Mouse (Mus musculus): ENCODE measurements around the gene Ppil1. TPM values are rescaled to one million over a fixed set of nuclear protein-coding genes. Genes with fewer than 3 reads are reported as not detected.

The Ppil1 gene
- polyA plus RNA-seq, 1 experiment from 2014 or later: 153 TPM

GRCm38 (mm10) chr17:29231109-29231508 is 32.9 kb downstream of the Ppil1 start:
- Histone ChIP-seq H3K4me1 (ENCODE audit: control insufficient read depth, insufficient read depth, low read length) (no peaks in the 10 kb centered on the region; the same call in 1 of the 2 replicates), H3K4me3 (ENCODE audit: low read length) (no peak overlapping the region), H3K9me3 (ENCODE audit: control insufficient read depth, low read length) (no peaks in the 10 kb centered on the region), H3K27me3 (replicated peaks; ENCODE audit: control insufficient read depth, insufficient read depth, low read length) (peaks cover 4% of the 10 kb centered on the region; the same call in 1 of the 2 replicates), H3K9ac (ENCODE audit: low read depth, low read length) (no peak overlapping the region), H3K36me3 (ENCODE audit: control insufficient read depth, insufficient read depth, low read length) (no peaks in the 10 kb centered on the region), H3K27ac (ENCODE audit: low read length) (no peak overlapping the region), H3K4me2 (ENCODE audit: low read depth, low read length) (no peak overlapping the region)
- WGBS: 72% methylated on average over 10 of the region's 10 CpGs
- ATAC-seq: no peak

DNA sequence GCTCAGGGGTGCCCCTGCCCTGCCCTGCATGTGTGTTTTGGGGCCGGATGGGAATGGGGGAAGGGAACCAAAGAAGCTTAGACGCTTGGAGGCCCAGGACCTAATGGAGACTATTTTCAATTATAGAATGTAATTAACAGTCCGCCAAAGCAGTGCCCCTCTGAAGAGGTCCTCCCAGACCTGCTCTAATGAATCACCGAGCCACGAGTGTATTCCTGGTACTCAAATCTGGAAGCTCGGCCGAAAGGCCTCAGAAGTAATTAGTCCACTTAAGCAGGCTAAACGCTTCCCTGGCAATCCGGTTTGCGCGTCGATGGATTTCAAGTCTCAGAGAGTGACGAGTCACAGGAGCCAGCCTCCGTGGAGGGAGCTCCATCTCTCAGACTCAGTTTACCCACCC is 43.4 kb downstream of the Ppil1 start:
- Histone ChIP-seq H3K4me3 (ENCODE audit: low read length) (no peak overlapping the region), H3K36me3 (ENCODE audit: control insufficient read depth, insufficient read depth, low read length) (no peaks in the 10 kb centered on the region; the same call in 1 of the 2 replicates), H3K4me1 (ENCODE audit: control insufficient read depth, insufficient read depth, low read length) (no peaks in the 10 kb centered on the region), H3K27me3 (replicated peaks; ENCODE audit: control insufficient read depth, insufficient read depth, low read length) (no peaks in the 10 kb centered on the region), H3K9ac (ENCODE audit: low read depth, low read length) (no peak overlapping the region), H3K4me2 (ENCODE audit: low read depth, low read length) (no peak overlapping the region), H3K27ac (ENCODE audit: low read length) (no peak overlapping the region), H3K9me3 (ENCODE audit: control insufficient read depth, low read length) (no peaks in the 10 kb centered on the region)
- no peak for ATAC-seq
- 76% methylated on average over 14 of the region's 14 CpGs for WGBS

DNA sequence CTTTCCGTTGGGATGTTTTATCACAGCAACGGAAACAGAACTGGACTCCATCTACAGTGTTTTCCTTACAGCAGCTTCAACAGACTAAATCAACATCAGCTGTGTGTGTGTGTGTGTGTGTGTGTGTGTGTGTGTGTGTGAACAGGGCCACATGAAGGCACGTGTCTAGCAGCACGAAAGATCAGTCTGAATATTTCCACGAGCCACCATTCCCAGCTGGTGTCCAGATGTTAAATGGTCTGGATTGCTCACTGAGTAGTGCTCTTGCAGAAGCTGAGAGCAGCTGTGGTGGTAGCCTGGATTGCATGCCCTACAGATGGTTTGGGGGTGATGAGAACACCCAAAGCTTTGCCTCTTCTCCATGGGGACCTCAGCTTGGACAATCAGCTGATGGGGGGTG is 46.0 kb downstream of the Ppil1 start:
- no peak overlapping the region for H3K9ac ChIP-seq (ENCODE audit: low read depth, low read length)
- H3K27ac ChIP-seq (ENCODE audit: low read length): no peak overlapping the region
- peaks cover 6% of the 10 kb centered on the region for H3K4me1 ChIP-seq (ENCODE audit: control insufficient read depth, insufficient read depth, low read length)
- no peak overlapping the region for H3K4me3 ChIP-seq (ENCODE audit: low read length)
- no peak for ATAC-seq
- WGBS: 53% methylated on average over 5 of the region's 5 CpGs
- no peaks in the 10 kb centered on the region for H3K9me3 ChIP-seq (ENCODE audit: control insufficient read depth, low read length)
- no peaks in the 10 kb centered on the region for H3K27me3 ChIP-seq (replicated peaks; ENCODE audit: control insufficient read depth, insufficient read depth, low read length)
- no peaks in the 10 kb centered on the region for H3K36me3 ChIP-seq (ENCODE audit: control insufficient read depth, insufficient read depth, low read length)
- H3K4me2 ChIP-seq (ENCODE audit: low read depth, low read length): no peak overlapping the region

DNA sequence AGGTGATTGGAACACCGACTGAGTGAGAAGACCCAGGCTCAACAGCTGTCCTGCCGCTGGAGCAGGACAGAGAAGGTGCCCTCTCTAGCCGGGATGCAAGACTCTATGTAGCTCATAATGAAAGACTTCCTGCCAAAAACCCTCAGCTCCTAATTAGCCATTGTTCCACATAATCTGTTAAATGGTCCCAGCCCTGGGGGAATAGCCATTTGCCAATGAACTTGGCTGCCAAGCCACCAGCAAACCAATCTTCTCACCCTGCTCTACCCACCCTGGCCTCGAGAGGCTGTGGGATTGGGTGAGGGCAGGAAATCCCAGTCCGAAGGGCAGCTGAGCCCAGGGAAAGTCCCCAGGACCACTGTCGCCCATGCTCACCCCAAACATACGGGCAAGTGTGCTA is 47.9 kb downstream of the Ppil1 start:
- no peak overlapping the region for H3K4me2 ChIP-seq (ENCODE audit: low read depth, low read length)
- no peaks in the 10 kb centered on the region for H3K36me3 ChIP-seq (ENCODE audit: control insufficient read depth, insufficient read depth, low read length)
- ATAC-seq: no peak
- H3K9ac ChIP-seq (ENCODE audit: low read depth, low read length): no peak overlapping the region
- no peak overlapping the region for H3K27ac ChIP-seq (ENCODE audit: low read length)
- no peak overlapping the region for H3K4me3 ChIP-seq (ENCODE audit: low read length)
- H3K9me3 ChIP-seq (ENCODE audit: control insufficient read depth, low read length): no peaks in the 10 kb centered on the region
- 65% methylated on average over 7 of the region's 7 CpGs for WGBS
- H3K4me1 ChIP-seq (ENCODE audit: control insufficient read depth, insufficient read depth, low read length): peaks cover 12% of the 10 kb centered on the region
- H3K27me3 ChIP-seq (replicated peaks; ENCODE audit: control insufficient read depth, insufficient read depth, low read length): no peaks in the 10 kb centered on the region

- no peaks in the 10 kb centered on the region for H3K36me3 ChIP-seq (ENCODE audit: control insufficient read depth, insufficient read depth, low read length)
- no peaks in the 10 kb centered on the region for H3K9me3 ChIP-seq (ENCODE audit: control insufficient read depth, low read length)
- no peak overlapping the region for H3K4me2 ChIP-seq (ENCODE audit: low read depth, low read length)
- no peak overlapping the region for H3K27ac ChIP-seq (ENCODE audit: low read length)
- 65% methylated on average over 10 of the region's 10 CpGs for WGBS
- H3K4me1 ChIP-seq (ENCODE audit: control insufficient read depth, insufficient read depth, low read length): peaks cover 12% of the 10 kb centered on the region
- no peak overlapping the region for H3K4me3 ChIP-seq (ENCODE audit: low read length)
- no peak overlapping the region for H3K9ac ChIP-seq (ENCODE audit: low read depth, low read length)
- no peaks in the 10 kb centered on the region for H3K27me3 ChIP-seq (replicated peaks; ENCODE audit: control insufficient read depth, insufficient read depth, low read length)
- no peak for ATAC-seq
These were observed 49.3 kb downstream of the Ppil1 start for GRCm38 (mm10) chr17:29214655-29215054.

- 78% methylated on average over 4 of the region's 4 CpGs for WGBS
- no peak for ATAC-seq
- Histone ChIP-seq H3K4me3 (ENCODE audit: low read length) (no peak overlapping the region), H3K4me1 (ENCODE audit: control insufficient read depth, insufficient read depth, low read length) (peaks cover 12% of the 10 kb centered on the region), H3K9ac (ENCODE audit: low read depth, low read length) (no peak overlapping the region), H3K36me3 (ENCODE audit: control insufficient read depth, insufficient read depth, low read length) (no peaks in the 10 kb centered on the region), H3K4me2 (ENCODE audit: low read depth, low read length) (no peak overlapping the region), H3K27ac (ENCODE audit: low read length) (no peak overlapping the region), H3K9me3 (ENCODE audit: control insufficient read depth, low read length) (no peaks in the 10 kb centered on the region), H3K27me3 (replicated peaks; ENCODE audit: control insufficient read depth, insufficient read depth, low read length) (no peaks in the 10 kb centered on the region)
These were observed 49.9 kb downstream of the Ppil1 start for GRCm38 (mm10) chr17:29214193-29214456.

- H3K4me3 ChIP-seq (ENCODE audit: low read length): no peak overlapping the region
- no peaks in the 10 kb centered on the region for H3K36me3 ChIP-seq (ENCODE audit: control insufficient read depth, insufficient read depth, low read length)
- H3K4me2 ChIP-seq (ENCODE audit: low read depth, low read length): peak overlapping the region; percentile 26; the same call in 1 of the 2 replicates
- H3K4me1 ChIP-seq (ENCODE audit: control insufficient read depth, insufficient read depth, low read length): peaks cover 12% of the 10 kb centered on the region
- no peak overlapping the region for H3K9ac ChIP-seq (ENCODE audit: low read depth, low read length)
- no peak for ATAC-seq
- no peaks in the 10 kb centered on the region for H3K27me3 ChIP-seq (replicated peaks; ENCODE audit: control insufficient read depth, insufficient read depth, low read length)
- H3K9me3 ChIP-seq (ENCODE audit: control insufficient read depth, low read length): no peaks in the 10 kb centered on the region
- H3K27ac ChIP-seq (ENCODE audit: low read length): no peak overlapping the region
- 22% methylated on average over 12 of the region's 12 CpGs for WGBS
These were observed 50.4 kb downstream of the Ppil1 start for GRCm38 (mm10) chr17:29213381-29214192.

- Histone ChIP-seq H3K36me3 (ENCODE audit: control insufficient read depth, insufficient read depth, low read length) (no peaks in the 10 kb centered on the region), H3K4me1 (ENCODE audit: control insufficient read depth, insufficient read depth, low read length) (peaks cover 12% of the 10 kb centered on the region), H3K9ac (ENCODE audit: low read depth, low read length) (no peak overlapping the region), H3K27ac (ENCODE audit: low read length) (no peak overlapping the region), H3K9me3 (ENCODE audit: control insufficient read depth, low read length) (no peaks in the 10 kb centered on the region), H3K4me2 (ENCODE audit: low read depth, low read length) (peak overlapping the region; percentile 22), H3K4me3 (ENCODE audit: low read length) (no peak overlapping the region), H3K27me3 (replicated peaks; ENCODE audit: control insufficient read depth, insufficient read depth, low read length) (no peaks in the 10 kb centered on the region)
- 51% methylated on average over 7 of the region's 7 CpGs for WGBS
- ATAC-seq: peak; percentile 8; the same call in 1 of the 2 replicates
These were observed 52.1 kb downstream of the Ppil1 start for GRCm38 (mm10) chr17:29211836-29212235.

DNA sequence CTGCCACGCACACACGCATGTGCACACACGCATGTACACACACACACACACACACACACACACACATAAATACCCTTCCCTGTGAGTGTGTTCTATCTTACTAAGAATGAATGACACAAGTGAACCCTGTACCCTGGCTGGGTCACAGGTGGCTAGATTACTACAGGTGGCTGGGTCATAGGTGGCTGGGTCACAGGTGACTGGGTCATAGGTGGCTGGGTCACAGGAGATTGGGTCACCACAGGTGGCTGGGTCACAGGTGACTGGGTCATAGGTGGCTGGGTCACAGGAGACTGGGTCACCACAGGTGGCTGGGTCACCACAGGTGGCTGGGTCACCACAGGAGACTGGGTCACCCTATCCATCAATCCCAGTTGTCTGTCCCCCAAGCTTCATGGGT is 53.9 kb downstream of the Ppil1 start:
- H3K4me3 ChIP-seq (ENCODE audit: low read length): no peak overlapping the region
- WGBS: 98% methylated on average over 3 of the region's 3 CpGs
- no peaks in the 10 kb centered on the region for H3K36me3 ChIP-seq (ENCODE audit: control insufficient read depth, insufficient read depth, low read length)
- H3K4me2 ChIP-seq (ENCODE audit: low read depth, low read length): no peak overlapping the region
- H3K4me1 ChIP-seq (ENCODE audit: control insufficient read depth, insufficient read depth, low read length): peaks cover 12% of the 10 kb centered on the region
- no peak overlapping the region for H3K27ac ChIP-seq (ENCODE audit: low read length)
- no peaks in the 10 kb centered on the region for H3K27me3 ChIP-seq (replicated peaks; ENCODE audit: control insufficient read depth, insufficient read depth, low read length)
- H3K9ac ChIP-seq (ENCODE audit: low read depth, low read length): no peak overlapping the region
- no peak for ATAC-seq
- H3K9me3 ChIP-seq (ENCODE audit: control insufficient read depth, low read length): no peaks in the 10 kb centered on the region

DNA sequence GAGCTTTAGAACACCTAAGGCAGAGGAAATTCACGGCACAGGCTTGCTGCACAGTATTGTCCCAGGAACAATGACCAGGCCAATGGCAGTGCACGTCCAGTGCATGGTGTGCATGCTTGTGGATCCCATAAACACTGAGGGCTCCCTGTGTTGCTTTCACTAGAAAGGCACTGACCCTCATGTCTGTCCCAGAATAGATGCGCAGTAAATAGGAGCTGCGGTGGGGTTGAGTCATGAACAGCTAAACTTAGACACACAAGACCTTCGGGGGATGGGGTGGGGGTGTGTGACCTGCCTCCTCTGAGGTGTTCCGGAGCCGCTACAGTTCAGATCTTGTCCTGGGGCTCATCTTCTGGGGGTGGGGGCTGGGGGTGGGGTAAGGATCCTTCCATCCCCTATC is 57.9 kb downstream of the Ppil1 start:
- Histone ChIP-seq H3K4me2 (ENCODE audit: low read depth, low read length) (no peak overlapping the region), H3K27me3 (replicated peaks; ENCODE audit: control insufficient read depth, insufficient read depth, low read length) (no peaks in the 10 kb centered on the region), H3K9me3 (ENCODE audit: control insufficient read depth, low read length) (no peaks in the 10 kb centered on the region), H3K4me3 (ENCODE audit: low read length) (no peak overlapping the region), H3K36me3 (ENCODE audit: control insufficient read depth, insufficient read depth, low read length) (no peaks in the 10 kb centered on the region), H3K4me1 (ENCODE audit: control insufficient read depth, insufficient read depth, low read length) (no peaks in the 10 kb centered on the region), H3K9ac (ENCODE audit: low read depth, low read length) (no peak overlapping the region), H3K27ac (ENCODE audit: low read length) (no peak overlapping the region)
- no peak for ATAC-seq
- 82% methylated on average over 7 of the region's 7 CpGs for WGBS
